Mouse (Mus musculus) heart, embryonic 10.5 days (tissue): ENCODE data around the gene Sugct. TPM values are rescaled to one million over a fixed set of nuclear protein-coding genes. Genes with fewer than 3 reads are reported as not detected.

ENCODE experiments used
- DNase-seq: peaks from one replicate; pipeline ENCODE4 v3.0.0-alpha.2; 2017; ENCODE audit warnings: low spot score
- H3K27ac ChIP-seq: fragments of 300-500 bp; sonication (generic); 2 replicates; pipeline ENCODE4 v1.5.1; 2016; ENCODE audit warnings: mild to moderate bottlenecking
- H3K27me3 ChIP-seq: fragments of 300-500 bp; sonication (generic); 2 replicates; pipeline ENCODE4 v1.6.1; 2016; ENCODE audit warnings: mild to moderate bottlenecking; ENCODE audit not compliant: poor library complexity, insufficient read depth, severe bottlenecking
- H3K36me3 ChIP-seq: fragments of 300-500 bp; sonication (generic); 2 replicates; pipeline ENCODE4 v1.6.1; 2016; ENCODE audit warnings: mild to moderate bottlenecking, moderate library complexity
- H3K4me1 ChIP-seq: fragments of 300-500 bp; sonication (generic); 2 replicates; pipeline ENCODE4 v1.6.1; 2016; ENCODE audit warnings: mild to moderate bottlenecking
- H3K4me3 ChIP-seq: fragments of 300-500 bp; sonication (generic); 2 replicates; pipeline ENCODE4 v1.5.1; 2016; ENCODE audit warnings: mild to moderate bottlenecking, moderate library complexity
- H3K9me3 ChIP-seq: fragments of 300-500 bp; sonication (generic); 2 replicates; pipeline ENCODE4 v1.6.1; 2016; ENCODE audit warnings: mild to moderate bottlenecking, moderate library complexity
- WGBS: fragments of 180-500 bp; shearing (Covaris S2); methylation state at CpG from one replicate; pipeline ENCODE4 v1.1.7; 2016; 5-methylcytosine and 5-hydroxymethylcytosine counted together
- polyA plus RNA-seq: library from polyadenylated mRNA; unstranded; fragments of >200 nt; fragmentation: Nextera tagmentation; extraction: Ambion mirVana; gene quantifications from 2 replicates; pipeline ENCODE4 v1.2.1, GENCODE M21; 2016

The Sugct gene
- polyA plus RNA-seq: 4.2 and 4.3 TPM in 2 replicates

DNA sequence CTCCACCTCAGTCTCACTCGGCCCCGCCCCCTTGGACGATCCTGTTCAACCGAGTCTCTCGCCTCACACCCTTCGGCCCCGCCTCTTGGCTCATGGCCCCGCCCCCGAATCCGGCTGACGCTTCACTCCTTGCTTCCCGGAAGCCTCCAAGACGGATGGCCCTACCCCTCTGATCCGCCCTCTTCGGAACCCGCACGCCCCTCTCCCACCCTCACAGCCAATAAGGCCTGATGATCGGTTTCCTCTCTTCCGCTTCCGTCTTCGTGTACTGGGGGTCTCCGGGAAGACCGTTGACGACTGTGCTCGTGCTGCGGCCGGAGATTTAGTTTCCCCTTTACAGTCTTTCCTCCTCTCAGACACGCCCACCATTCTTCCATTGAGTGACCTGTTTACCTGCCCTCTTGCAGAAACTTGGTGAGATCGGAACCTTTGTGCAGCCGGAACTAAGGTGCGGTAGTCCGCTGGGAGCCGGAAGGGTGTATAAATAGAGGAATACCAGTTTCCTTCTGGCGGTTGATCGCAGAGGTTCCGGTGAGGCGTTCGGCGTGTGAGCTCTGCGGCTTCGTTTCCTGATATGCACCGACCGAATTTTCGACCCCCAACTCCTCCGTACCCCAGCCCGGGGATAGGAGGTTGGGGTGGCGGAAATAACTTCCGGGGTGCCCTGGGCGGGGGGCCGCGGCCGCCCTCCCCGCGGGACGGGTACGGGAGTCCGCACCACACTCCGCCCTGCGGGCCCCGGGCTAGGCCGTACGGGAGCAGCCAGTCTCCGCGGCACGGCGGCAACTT lies at the start of gene Sugct, which contains the start of gene Mplkip:
Sugct (minus strand) TSS at position 643 of the 789 bp plus-strand sequence.
Mplkip (plus strand) TSS at position 282 of the 789 bp plus-strand sequence.
- H3K27ac ChIP-seq: peak within 1 kb of the TSS; percentile 95
- peak; percentile 100 for DNase-seq
- WGBS: under 1% methylated on average over 65 of the region's 66 CpGs
- no peaks in the 10 kb centered on the region for H3K9me3 ChIP-seq
- no peaks in the 10 kb centered on the region for H3K36me3 ChIP-seq
- H3K4me3 ChIP-seq: peak within 1 kb of the TSS; percentile 80
- no peaks in the 10 kb centered on the region for H3K4me1 ChIP-seq
- no peaks in the 10 kb centered on the region for H3K27me3 ChIP-seq

DNA sequence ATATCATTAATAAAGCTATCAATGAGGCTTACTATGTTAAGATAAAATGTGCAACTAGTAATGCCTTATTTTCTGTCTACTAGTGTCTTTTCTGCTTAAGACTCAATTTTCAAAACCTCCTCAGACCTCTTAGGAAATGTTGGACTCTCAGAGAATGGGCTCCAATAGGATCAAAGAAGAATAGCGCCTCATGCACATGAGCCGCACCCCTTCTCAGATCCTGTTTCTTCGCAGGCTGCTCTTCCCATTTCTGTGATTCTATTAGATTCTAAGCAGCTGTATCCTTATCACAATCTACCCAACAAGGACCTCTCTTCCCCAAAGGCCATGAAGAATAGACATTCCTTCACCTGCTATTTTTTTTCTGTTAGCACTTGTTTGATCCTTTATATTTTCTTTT lies 33.4 kb upstream of the Sugct start:
- DNase-seq: no peak
- no peak overlapping the region for H3K4me3 ChIP-seq
- H3K9me3 ChIP-seq: no peaks in the 10 kb centered on the region
- no peak overlapping the region for H3K27ac ChIP-seq
- WGBS: 94% methylated on average over 3 of the region's 3 CpGs
- H3K36me3 ChIP-seq: peaks cover 14% of the 10 kb centered on the region; the same call in 1 of the 2 replicates
- no peaks in the 10 kb centered on the region for H3K4me1 ChIP-seq
- no peaks in the 10 kb centered on the region for H3K27me3 ChIP-seq

DNA sequence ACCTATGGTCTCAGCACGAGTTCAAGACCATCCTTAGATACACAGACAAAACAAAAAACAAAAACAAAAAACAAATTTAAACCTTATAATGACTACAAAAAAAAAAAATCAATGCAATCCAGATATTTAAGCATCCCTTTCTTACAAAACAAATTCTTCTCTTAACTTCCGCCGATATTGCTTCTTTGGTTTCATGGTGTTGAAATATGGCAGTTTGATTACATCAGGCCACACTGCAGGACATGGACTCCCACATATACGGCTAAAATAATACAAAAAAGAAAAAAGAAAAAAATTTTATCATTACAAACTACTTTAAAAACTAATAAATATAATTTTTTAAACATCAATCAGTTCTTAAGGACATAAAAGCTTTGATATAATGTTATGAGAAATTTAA lies 32.6 kb upstream of the Sugct start:
- H3K27ac ChIP-seq: no peak overlapping the region
- H3K4me1 ChIP-seq: no peaks in the 10 kb centered on the region
- WGBS: 87% methylated on average over 4 of the region's 4 CpGs
- H3K9me3 ChIP-seq: no peaks in the 10 kb centered on the region
- no peak overlapping the region for H3K4me3 ChIP-seq
- no peaks in the 10 kb centered on the region for H3K27me3 ChIP-seq
- no peak for DNase-seq
- H3K36me3 ChIP-seq: peaks cover 14% of the 10 kb centered on the region; the same call in 1 of the 2 replicates

DNA sequence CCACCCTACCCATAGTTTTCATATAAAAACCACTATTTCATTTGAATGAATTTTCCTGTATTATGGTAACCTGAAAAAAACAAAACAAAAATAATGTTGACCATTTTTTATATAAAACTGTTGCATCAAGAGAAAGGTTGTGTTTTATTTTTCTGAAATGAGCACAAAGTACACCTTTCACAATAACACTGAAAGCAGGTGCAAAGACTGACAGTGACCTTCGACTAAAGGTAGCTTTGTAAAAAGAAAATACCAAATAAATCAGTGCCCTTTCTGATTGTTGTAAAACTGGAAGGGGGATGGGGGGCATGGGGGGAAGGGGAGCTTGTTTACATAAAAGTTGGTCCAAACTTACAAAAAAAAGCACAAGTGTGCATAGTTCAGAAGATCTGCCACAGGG lies 22.0 kb upstream of the Sugct start:
- WGBS: 92% methylated on average over 1 of the region's 1 CpGs
- Histone ChIP-seq H3K9me3 (no peaks in the 10 kb centered on the region), H3K27ac (no peak overlapping the region), H3K4me3 (no peak overlapping the region), H3K36me3 (peaks cover 40% of the 10 kb centered on the region), H3K27me3 (no peaks in the 10 kb centered on the region), H3K4me1 (no peaks in the 10 kb centered on the region)
- no peak for DNase-seq

DNA sequence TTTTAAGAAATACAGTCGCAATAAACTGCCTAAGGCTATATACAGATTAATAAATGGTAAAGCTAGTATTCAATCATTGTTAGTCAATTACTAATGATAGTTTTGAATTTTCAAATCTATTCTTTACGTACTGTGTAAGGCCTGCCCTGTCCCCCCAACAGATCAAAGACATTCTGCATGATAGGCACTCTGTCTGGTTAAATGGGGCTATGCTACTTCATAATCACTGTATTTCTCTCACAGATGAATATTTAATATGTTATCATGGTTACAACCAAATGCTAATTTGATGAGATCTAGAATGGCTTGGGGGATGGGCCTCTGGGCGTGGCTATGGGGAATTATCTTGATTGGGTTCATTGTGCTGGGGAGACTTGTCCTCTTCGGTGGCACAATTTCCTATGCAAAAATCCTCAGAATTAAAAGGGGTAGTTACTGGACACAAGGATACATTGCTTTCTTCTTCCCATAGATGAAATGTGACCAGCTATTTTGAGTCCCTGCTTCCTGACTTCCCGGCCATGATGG lies 13.5 kb upstream of the Sugct start:
- Histone ChIP-seq H3K36me3 (no peaks in the 10 kb centered on the region), H3K9me3 (no peaks in the 10 kb centered on the region), H3K4me3 (no peak overlapping the region), H3K4me1 (no peaks in the 10 kb centered on the region), H3K27me3 (no peaks in the 10 kb centered on the region), H3K27ac (no peak overlapping the region)
- DNase-seq: no peak
- WGBS: 85% methylated on average over 5 of the region's 5 CpGs

DNA sequence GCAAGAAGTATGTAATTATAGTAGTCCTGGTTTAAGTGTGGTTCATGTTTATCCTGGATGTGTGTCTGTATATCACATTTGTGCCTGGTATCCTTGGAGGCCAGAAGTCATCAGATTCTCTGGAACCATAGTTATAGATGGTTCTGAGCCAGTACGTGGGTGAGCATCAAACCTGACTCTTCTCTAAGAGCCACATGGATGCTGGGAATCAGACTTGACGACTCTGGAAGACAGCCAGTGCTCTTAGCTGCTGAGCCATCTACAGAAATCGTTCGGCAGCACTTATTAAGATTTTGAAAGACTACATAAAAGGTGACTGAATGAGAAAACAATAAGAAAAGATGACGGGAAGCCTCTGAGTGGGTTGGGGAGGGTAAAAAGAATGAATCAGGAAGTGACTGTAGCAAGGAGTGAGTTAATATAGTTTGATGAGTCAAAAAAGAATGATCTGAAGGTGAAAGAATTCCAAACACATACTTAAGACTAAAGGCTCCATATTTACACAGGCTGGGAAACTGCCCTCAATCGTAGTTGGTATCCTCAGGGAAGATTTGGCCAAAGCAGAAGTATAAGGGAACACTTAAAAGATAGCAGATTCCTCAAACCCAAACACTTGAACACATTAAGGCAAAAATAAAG lies 10.0 kb upstream of the Sugct start:
- Histone ChIP-seq H3K4me3 (no peak overlapping the region), H3K36me3 (peaks cover 4% of the 10 kb centered on the region; the same call in 1 of the 2 replicates), H3K9me3 (no peaks in the 10 kb centered on the region), H3K27me3 (no peaks in the 10 kb centered on the region), H3K4me1 (no peaks in the 10 kb centered on the region), H3K27ac (no peak overlapping the region)
- 85% methylated on average over 6 of the region's 6 CpGs for WGBS
- DNase-seq: no peak

DNA sequence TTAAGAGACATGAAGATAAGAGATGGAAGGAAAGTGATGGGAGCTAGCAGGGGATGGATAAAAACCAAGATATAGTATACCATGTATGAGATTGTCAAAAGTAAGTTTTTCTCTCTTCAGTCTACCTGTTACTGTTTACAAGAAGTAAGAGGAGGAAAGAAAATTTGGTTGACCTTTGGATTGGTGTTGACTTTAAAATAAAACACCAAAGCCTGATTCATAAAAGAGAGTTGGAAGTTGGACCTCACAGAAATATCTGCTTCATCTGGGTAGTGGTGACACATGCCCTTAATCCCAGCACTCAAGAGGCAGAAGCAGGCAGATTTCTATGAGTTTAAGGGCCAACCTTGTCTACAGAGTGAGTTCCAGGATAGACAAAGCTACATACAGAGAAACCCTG lies 7.0 kb upstream of the Sugct start:
- DNase-seq: no peak
- Histone ChIP-seq H3K9me3 (no peaks in the 10 kb centered on the region), H3K36me3 (peaks cover 4% of the 10 kb centered on the region; the same call in 1 of the 2 replicates), H3K27ac (no peak overlapping the region), H3K4me1 (no peaks in the 10 kb centered on the region), H3K4me3 (no peak overlapping the region), H3K27me3 (no peaks in the 10 kb centered on the region)

DNA sequence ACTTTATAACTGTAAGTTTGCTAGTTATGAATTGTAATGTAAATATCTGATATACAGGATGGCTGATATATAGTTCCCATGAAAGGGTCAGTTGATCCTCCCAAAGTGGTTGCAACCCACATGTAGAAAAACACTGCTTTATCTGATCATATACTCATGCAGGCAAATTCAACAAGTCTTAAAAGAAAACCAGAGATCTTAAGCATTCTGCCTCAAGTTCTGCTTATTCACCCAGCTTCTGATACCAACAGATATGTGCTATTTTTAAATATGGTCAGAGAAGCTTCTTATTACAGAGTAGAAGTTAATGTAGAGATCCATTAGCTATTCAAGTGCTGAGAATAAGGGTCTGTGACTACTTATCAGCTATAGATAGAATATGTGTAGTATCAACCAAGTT lies 6.0 kb upstream of the Sugct start:
- no peak overlapping the region for H3K4me3 ChIP-seq
- DNase-seq: no peak
- peaks cover 4% of the 10 kb centered on the region; the same call in 1 of the 2 replicates for H3K36me3 ChIP-seq

DNA sequence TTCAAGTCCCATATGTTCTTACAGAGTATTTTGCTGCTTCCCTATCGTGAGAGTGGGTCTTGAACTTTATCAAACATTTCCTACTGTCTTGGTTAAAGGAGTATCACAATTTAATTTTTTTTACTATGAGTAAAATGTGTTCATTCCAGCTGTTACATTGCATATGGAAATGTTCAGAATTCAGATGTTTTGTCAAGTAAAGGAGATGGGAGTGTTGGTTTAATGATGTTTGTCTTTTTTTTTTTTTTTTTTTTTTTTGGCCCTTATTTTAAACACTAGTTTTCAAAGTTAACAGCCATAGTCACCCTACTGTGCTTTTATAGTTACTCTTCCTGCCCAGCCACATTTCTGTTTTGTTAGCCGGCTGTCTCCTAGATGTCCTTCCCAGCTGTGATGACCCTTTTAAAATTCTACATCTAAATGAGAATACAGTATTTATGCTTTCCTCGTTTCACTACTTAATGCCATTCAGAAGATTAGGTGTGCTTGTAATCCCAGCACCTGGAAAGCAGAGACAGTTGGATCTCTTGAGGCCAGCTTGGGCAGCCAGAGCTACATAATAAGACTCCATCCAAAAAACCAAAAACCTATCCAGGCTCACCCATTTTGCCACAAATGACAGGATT lies 4.8 kb upstream of the Sugct start:
- no peaks in the 10 kb centered on the region for H3K27me3 ChIP-seq
- no peak for DNase-seq
- no peaks in the 10 kb centered on the region for H3K4me1 ChIP-seq
- 87% methylated on average over 3 of the region's 3 CpGs for WGBS
- H3K9me3 ChIP-seq: no peaks in the 10 kb centered on the region
- peaks cover 4% of the 10 kb centered on the region; the same call in 1 of the 2 replicates for H3K36me3 ChIP-seq
- no peak overlapping the region for H3K27ac ChIP-seq
- no peak overlapping the region for H3K4me3 ChIP-seq

More for the DNA sequence above, 6.0 kb upstream of the Sugct start:
- Histone ChIP-seq H3K9me3 (no peaks in the 10 kb centered on the region), H3K27ac (no peak overlapping the region), H3K4me1 (no peaks in the 10 kb centered on the region), H3K27me3 (no peaks in the 10 kb centered on the region)

DNA sequence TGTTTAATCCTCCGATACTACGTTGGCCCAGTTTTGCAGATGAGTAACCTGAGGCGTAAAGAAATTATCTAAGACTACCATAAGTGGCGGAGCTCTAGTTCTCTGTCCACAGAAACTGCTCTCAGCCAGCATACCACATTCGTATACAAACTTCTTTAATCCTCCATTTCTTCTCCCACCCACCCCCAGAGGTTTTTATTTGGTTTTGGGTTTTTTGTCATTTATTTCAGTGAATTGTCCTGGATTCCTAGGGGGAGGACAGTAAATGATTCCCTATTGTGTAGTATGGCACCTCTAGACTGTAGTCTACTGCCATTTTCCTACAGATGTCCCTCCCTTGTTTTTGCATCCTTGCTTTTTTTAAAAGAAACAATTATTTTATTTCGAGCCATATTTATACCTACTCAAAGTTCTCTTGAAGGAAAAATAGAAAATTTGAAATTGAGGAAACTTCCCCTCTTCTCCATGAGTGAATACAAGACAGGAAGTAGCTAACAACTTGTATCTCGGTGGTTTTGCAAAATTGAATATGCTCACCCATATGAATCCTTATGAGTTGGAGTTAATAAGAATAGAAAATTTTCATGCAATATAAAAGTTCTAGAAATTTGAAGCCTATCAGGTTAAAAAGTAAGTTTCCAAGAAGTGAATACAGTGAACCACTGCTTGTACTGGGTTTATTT lies 686 bp upstream of the Sugct start:
- H3K27ac ChIP-seq: peak overlapping the region; percentile 95
- H3K36me3 ChIP-seq: no peaks in the 10 kb centered on the region
- no peaks in the 10 kb centered on the region for H3K27me3 ChIP-seq
- no peak for DNase-seq
- no peaks in the 10 kb centered on the region for H3K4me1 ChIP-seq
- WGBS: 10% methylated on average over 7 of the region's 7 CpGs
- peak overlapping the region; percentile 80 for H3K4me3 ChIP-seq
- no peaks in the 10 kb centered on the region for H3K9me3 ChIP-seq

DNA sequence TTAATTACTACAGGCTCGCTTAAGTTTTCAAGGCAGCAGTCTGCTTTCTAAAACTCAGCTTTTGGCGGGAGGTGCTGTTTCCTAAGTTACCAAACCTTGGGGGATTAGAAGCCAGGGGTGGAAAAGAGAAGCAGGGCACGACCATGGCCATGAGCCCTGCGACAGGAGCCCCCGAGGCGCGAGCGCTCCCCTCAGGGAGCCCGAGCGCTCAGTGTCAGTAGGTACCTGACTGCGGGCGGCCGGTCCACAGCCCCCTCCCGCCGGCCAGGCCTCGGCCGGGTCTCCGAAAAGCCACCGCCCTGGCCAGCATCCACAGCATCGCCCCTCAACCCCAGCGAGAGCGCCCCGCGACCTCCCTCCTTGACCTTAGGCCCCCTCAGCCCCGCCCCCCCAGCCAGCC lies 939 bp downstream of the Sugct start:
- Histone ChIP-seq H3K36me3 (no peaks in the 10 kb centered on the region), H3K27me3 (no peaks in the 10 kb centered on the region), H3K9me3 (no peaks in the 10 kb centered on the region), H3K4me1 (no peaks in the 10 kb centered on the region), H3K4me3 (peak overlapping the region; percentile 80), H3K27ac (peak overlapping the region; percentile 95)
- DNase-seq: no peak
- WGBS: under 1% methylated on average over 21 of the region's 25 CpGs

DNA sequence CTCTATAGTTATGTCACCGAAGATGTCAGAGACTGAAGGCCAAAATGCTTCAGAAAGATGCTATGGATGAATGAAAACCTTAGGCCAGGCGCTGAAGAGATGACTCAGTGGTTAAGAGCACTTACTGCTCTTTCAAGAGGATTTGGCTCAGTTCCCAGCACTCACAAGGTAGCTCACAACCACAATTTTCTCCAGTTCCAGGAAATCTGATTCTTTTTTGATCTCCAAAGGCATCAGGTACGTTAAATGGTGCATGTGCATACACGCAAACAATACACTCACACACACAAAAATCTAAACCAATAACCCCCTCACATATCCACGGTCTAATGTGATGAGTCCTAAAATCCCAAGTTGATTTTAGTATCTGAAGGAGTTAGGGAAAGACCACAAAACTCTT lies 1.5 kb downstream of the Sugct start:
- 76% methylated on average over 5 of the region's 5 CpGs for WGBS
- peak overlapping the region; percentile 80; the same call in 1 of the 2 replicates for H3K4me3 ChIP-seq

More for the DNA sequence above, 1.5 kb downstream of the Sugct start:
- Histone ChIP-seq H3K36me3 (no peaks in the 10 kb centered on the region), H3K9me3 (no peaks in the 10 kb centered on the region), H3K27ac (no peak overlapping the region; the same call in 1 of the 2 replicates), H3K27me3 (no peaks in the 10 kb centered on the region), H3K4me1 (no peaks in the 10 kb centered on the region)
- no peak for DNase-seq
